Mouse (Mus musculus) C2C12 (cell line): ENCODE measurements around the gene C87436.

Experiments used
- CTCF ChIP-seq: IDR thresholded peaks from one replicate; pipeline ENCODE4 v1.5.1; 2011; ENCODE audit not compliant: control insufficient read depth, insufficient read depth, insufficient read length
- MAX ChIP-seq: IDR thresholded peaks from one replicate; pipeline ENCODE4 v1.6.1; 2011; ENCODE audit warnings: mild to moderate bottlenecking, control low read depth

DNA sequence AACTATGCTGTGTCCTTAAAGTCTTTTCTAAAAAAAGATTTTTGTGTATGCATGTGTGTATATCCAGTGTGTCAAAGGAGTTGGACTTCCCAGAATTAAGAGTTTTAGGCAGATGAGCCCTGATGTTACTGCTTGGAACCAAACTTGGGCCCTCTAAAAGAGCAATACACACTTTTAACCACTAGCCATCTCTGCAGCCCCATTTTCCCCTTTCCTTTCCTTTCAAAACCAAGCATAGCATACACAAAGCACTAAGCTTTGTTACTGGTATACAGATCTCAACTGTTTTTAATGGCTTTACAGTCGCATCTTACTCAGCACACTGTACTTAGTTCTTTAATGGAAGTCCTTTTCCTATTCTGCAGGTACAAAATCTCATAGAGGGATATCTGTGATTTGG, 1.4 kb downstream of the C87436 start:
- TF ChIP-seq CTCF (no peak), MAX (no peak)
